Mouse (Mus musculus) neural tube, embryonic 12.5 days (tissue): ENCODE measurements around the gene 7530416G11Rik. TPM values are rescaled to one million over a fixed set of nuclear protein-coding genes. Genes with fewer than 3 reads are reported as not detected.

Experiments
- ATAC-seq: fragments of 200-750 bp; cut with Nextera tagmentation; 2 replicates; pipeline ENCODE4 v1.8.0; 2017; ENCODE audit warnings: low read depth, mild to moderate bottlenecking, moderate TSS enrichment, moderate library complexity; ENCODE audit not compliant: low FRiP score
- H3K27ac ChIP-seq: fragments of 300-500 bp; sonication (generic); 2 replicates; pipeline ENCODE4 v1.5.1; 2016
- H3K27me3 ChIP-seq: fragments of 300-500 bp; sonication (generic); replicated peaks from 2 replicates; pipeline ENCODE4 v1.6.1; 2016; ENCODE audit warnings: mild to moderate bottlenecking
- H3K36me3 ChIP-seq: fragments of 300-500 bp; sonication (generic); 2 replicates; pipeline ENCODE4 v1.6.1; 2016; ENCODE audit warnings: mild to moderate bottlenecking
- H3K4me1 ChIP-seq: fragments of 300-500 bp; sonication (generic); 2 replicates; pipeline ENCODE4 v1.6.1; 2016
- H3K4me2 ChIP-seq: fragments of 300-500 bp; sonication (generic); replicated peaks from 2 replicates; pipeline ENCODE4 v1.6.1; 2016; ENCODE audit warnings: mild to moderate bottlenecking
- H3K4me3 ChIP-seq: fragments of 300-500 bp; sonication (generic); 2 replicates; pipeline ENCODE4 v1.5.1; 2016
- H3K9ac ChIP-seq: fragments of 300-500 bp; sonication (generic); 2 replicates; pipeline ENCODE4 v1.6.1; 2016; ENCODE audit warnings: mild to moderate bottlenecking
- H3K9me3 ChIP-seq: fragments of 300-500 bp; sonication (generic); 2 replicates; pipeline ENCODE4 v1.6.1; 2016; ENCODE audit warnings: mild to moderate bottlenecking
- WGBS: fragments of 180-500 bp; shearing (Covaris S2); methylation state at CpG from one replicate; pipeline ENCODE4 v1.1.7; 2016; 5-methylcytosine and 5-hydroxymethylcytosine counted together
- polyA plus RNA-seq: library from polyadenylated mRNA; unstranded; fragments of >200 nt; fragmentation: Nextera tagmentation; extraction: Ambion mirVana; gene quantifications from 2 replicates; pipeline ENCODE4 v1.2.1, GENCODE M21; 2016

Gene 7530416G11Rik
- polyA plus RNA-seq, 1 experiment from 2014 or later, result not detected

DNA sequence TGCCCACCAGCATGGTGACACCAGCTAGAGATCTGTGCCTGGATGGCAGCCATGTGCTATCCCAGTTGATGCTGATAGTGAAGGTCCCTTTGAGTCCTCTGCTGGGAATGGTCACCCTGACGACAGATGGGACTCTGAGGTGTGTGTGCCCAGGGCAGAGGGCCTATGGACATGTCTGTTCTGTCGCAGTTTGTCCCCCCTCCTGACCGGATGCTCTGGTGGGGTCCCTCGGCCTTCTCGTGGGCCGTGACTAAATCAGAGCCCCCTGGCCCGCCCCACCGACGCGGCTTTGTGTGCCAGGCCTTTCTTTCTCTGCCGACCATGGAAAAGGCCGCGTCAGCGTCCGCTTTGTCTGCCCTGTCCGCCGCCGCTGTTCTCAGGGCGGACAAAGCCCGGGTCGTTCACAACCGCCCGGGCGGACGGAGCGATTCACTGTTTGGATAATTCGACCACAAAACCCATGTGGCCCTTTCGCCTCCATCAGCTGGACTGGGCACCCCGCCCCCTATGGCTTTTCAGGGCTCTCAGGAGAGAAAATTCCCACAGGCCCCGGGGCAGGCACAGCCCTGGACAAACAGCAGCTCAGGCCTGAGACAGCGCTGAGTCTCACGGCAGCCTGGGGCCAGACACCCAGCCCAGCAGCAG, 4.5 kb upstream of the 7530416G11Rik start:
- H3K4me2 ChIP-seq, result peak overlapping the region; percentile 26; the same call in 1 of the 2 replicates
- WGBS, result 25% methylated on average over 32 of the region's 32 CpGs

DNA sequence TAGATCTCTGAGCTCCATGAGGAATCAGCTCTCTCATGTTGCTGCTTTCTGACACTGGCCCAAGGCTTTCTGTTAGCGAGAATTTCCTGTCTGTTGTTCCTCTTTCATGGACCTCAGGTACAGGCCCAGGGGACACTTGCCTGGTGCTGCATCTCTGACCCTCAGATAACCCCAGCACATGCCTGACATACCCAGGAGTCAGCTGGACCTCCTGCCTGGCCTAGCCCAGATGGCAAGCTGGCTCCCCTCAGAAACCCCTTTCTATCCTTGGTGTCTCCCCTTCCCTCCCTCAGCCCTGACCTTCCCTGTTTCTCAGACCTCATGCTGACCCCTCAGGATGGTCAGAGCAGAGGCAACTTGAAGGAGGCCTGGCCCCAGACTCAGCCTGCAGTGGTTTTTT, 3.7 kb upstream of the 7530416G11Rik start:
- H3K4me2 ChIP-seq, result no peak overlapping the region
- no peak overlapping the region for H3K9ac ChIP-seq
- no peak overlapping the region for H3K27ac ChIP-seq
- no peaks in the 10 kb centered on the region for H3K9me3 ChIP-seq
- no peaks in the 10 kb centered on the region for H3K36me3 ChIP-seq
- H3K4me3 ChIP-seq, result no peak overlapping the region
- H3K4me1 ChIP-seq, result peaks cover 38% of the 10 kb centered on the region
- WGBS, result 73% methylated on average over 1 of the region's 1 CpGs
- no peaks in the 10 kb centered on the region for H3K27me3 ChIP-seq
- ATAC-seq, result no peak

More for the DNA sequence above, 4.5 kb upstream of the 7530416G11Rik start:
- Histone ChIP-seq H3K4me3 (no peak overlapping the region), H3K27me3 (no peaks in the 10 kb centered on the region), H3K9me3 (no peaks in the 10 kb centered on the region), H3K27ac (peak overlapping the region; percentile 38), H3K4me1 (peaks cover 38% of the 10 kb centered on the region), H3K9ac (peak overlapping the region; percentile 27; the same call in 1 of the 2 replicates), H3K36me3 (no peaks in the 10 kb centered on the region)
- peak; percentile 46 for ATAC-seq

DNA sequence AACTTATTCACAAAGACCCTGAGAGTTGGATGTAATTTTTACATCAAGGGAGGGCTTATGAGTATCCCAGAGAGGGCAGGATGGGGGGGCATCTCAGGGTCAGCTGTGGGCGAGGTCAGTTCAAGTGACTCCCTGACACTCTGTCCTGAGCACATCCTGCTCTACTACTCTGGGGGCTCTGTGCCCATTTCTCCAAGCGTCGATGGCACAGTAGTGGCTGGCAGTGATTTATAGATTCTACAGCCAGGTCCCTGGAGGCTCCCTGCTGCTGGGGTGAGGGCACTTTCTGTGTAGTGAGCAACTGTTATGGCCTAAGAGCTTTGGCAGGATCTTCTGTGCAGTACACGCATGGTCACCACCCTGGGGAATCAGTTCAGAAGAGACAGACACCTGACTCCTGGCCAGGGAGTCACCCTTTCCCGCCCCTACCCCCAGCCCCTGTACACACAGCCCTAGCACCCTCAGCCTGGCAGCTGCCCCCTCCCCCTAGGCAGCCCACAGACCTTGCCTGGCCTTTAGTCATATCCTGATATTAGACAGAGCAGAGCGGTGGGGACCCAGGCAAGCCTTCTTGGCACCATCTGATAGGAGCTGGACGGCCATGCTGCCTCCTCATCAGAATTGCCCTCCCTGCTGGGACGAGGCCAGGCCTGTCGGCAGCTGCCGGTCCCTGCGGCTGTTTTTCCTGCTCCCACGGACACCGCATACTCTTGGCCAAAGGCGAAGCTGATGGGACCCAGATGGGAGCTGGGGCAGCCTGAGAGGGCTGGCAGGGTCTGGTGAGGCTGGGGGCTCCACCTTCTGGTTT, 2.3 kb upstream of the 7530416G11Rik start:
- 0 out of 2 replicates have a peak overlapping the region, but pooled peaks have one; percentile 12 for H3K4me2 ChIP-seq
- no peaks in the 10 kb centered on the region for H3K27me3 ChIP-seq
- no peaks in the 10 kb centered on the region for H3K36me3 ChIP-seq
- H3K4me3 ChIP-seq, result no peak overlapping the region
- H3K27ac ChIP-seq, result no peak overlapping the region
- no peaks in the 10 kb centered on the region for H3K9me3 ChIP-seq
- WGBS, result 36% methylated on average over 14 of the region's 14 CpGs
- ATAC-seq, result no peak
- peaks cover 38% of the 10 kb centered on the region for H3K4me1 ChIP-seq
- H3K9ac ChIP-seq, result no peak overlapping the region

DNA sequence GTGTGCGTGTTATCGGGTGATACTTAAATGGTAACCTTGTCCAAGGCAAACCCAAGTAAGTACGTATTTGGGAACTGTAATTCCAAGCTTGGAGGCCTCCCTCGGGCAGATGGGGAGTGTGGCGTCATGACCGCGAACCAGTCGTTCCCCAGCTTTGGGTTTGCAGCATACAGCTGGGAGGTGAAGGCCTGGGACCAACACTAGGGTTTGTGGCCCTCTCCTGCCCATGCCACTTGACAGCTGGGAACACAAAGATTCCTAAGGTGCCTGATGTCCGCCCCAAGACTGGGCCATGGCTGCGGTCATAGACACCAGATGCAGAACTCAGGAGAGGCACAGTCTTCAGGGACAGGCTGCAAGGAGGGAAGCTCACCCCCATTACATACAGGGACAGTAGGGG, 2.8 kb downstream of the 7530416G11Rik start:
- H3K4me1 ChIP-seq, result peaks cover 19% of the 10 kb centered on the region
- H3K27me3 ChIP-seq, result no peaks in the 10 kb centered on the region
- no peak for ATAC-seq
- H3K9ac ChIP-seq, result no peak overlapping the region
- WGBS, result 83% methylated on average over 10 of the region's 10 CpGs
- H3K9me3 ChIP-seq, result no peaks in the 10 kb centered on the region
- no peak overlapping the region for H3K4me2 ChIP-seq
- H3K4me3 ChIP-seq, result no peak overlapping the region
- no peak overlapping the region for H3K27ac ChIP-seq
- H3K36me3 ChIP-seq, result no peaks in the 10 kb centered on the region

DNA sequence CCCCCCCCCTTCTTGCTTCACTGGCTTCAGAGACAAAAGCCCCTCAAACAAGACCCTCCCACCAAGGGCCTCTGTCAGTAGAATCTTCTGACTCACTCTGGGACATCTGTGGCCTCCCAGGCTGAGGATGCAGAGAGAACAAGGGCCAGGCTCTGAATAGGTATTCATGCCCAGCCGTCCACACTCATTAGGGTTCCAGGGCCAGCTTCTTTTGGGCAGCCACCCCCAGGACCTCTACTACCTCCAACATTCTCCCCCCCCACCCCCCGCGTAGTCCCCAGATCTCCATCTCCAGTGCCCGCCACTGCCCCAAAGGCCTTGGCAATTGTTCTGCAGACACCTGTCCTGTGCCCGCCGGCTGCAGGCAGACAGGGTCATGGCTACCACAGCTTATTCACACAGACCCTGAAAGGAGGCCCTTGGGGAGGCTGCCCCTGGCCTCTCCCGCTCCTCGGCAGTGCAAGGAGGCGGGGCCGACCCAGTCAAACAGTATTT, 5.0 kb downstream of the 7530416G11Rik start:
- 18% methylated on average over 10 of the region's 10 CpGs for WGBS
- Histone ChIP-seq H3K9me3 (no peaks in the 10 kb centered on the region), H3K36me3 (no peaks in the 10 kb centered on the region), H3K4me2 (peak overlapping the region; percentile 36), H3K27me3 (no peaks in the 10 kb centered on the region), H3K9ac (no peak overlapping the region), H3K4me1 (peaks cover 32% of the 10 kb centered on the region), H3K4me3 (no peak overlapping the region), H3K27ac (peak overlapping the region; percentile 53; the same call in 1 of the 2 replicates)
- ATAC-seq, result peak; percentile 82

DNA sequence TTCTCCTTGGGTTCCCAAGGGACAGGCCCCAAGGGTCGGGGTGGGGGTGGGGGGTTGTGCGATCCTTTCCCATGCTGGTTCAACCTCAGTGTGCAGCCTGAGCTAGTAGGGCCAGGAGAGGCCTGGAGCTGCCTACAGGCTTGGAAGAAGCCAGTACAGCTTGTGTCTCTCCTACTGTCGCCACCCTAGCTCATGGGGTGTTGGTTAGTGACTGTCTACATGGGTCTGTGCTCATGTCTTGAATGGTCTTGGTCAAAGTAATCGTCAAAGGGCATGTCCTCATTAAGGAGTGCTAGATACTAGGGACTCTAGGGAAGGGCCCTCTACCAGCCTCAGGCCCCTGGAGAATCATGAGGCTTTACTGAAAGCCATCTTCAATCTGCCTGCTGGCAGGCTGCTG, 5.5 kb downstream of the 7530416G11Rik start:
- no peak overlapping the region for H3K9ac ChIP-seq
- H3K36me3 ChIP-seq, result no peaks in the 10 kb centered on the region
- peak overlapping the region; percentile 36 for H3K4me2 ChIP-seq
- H3K4me3 ChIP-seq, result no peak overlapping the region
- no peaks in the 10 kb centered on the region for H3K9me3 ChIP-seq
- WGBS, result 73% methylated on average over 4 of the region's 4 CpGs
- peak overlapping the region; percentile 53 for H3K27ac ChIP-seq
- ATAC-seq, result no peak; the same call in 1 of the 2 replicates
- H3K27me3 ChIP-seq, result no peaks in the 10 kb centered on the region
- H3K4me1 ChIP-seq, result peaks cover 32% of the 10 kb centered on the region

DNA sequence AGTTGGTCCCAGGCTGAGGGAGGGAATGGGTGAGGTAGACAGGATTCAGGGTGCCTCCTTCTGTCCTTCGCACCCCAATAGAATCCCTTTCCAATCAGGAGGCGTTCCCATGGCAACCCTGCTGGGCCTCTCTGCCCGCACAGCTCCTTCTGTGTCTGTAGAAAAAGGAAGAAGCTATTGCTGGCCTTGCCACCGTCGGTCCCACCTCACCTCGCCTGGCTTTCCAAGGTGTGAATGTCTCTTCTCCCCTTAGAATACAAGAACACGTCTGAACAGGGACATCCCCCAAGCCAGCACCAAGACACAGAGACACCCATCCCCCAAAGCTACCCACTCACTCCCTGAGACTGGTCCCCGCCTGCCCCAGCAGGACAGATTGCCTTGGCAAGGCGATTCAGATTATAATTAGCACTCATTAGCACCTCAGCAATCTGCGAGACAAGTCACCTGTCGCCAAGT, 8.8 kb downstream of the 7530416G11Rik start:
- H3K4me1 ChIP-seq, result peaks cover 44% of the 10 kb centered on the region
- H3K27me3 ChIP-seq, result no peaks in the 10 kb centered on the region
- no peak overlapping the region for H3K9ac ChIP-seq
- WGBS, result 2% methylated on average over 11 of the region's 11 CpGs
- H3K27ac ChIP-seq, result no peak overlapping the region
- H3K4me2 ChIP-seq, result no peak overlapping the region
- peak; percentile 52; the same call in 1 of the 2 replicates for ATAC-seq
- no peaks in the 10 kb centered on the region for H3K9me3 ChIP-seq
- no peaks in the 10 kb centered on the region for H3K36me3 ChIP-seq
- no peak overlapping the region for H3K4me3 ChIP-seq

DNA sequence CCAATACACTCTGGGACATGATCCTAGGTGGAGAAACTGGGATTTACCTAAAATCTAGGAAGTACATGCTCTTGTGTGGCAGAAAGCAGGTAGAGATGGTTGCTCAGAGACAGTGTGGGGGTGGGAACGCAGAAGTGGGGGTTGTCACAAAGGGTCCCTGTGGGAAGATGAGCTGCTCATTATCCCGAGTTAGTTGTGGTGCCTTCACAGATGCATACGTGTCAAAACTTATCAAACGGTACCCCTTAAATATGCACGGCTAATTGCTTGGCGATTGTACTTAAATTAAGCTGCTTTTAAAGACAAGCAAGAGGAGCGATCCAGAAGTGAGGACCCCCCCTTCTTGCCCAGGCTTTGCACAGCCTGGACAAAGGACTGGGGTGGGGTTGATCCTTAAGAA, 13.3 kb downstream of the 7530416G11Rik start:
- 0 out of 2 replicates have a peak, but pooled peaks cover 3% of the 10 kb centered on the region for H3K9me3 ChIP-seq
- no peaks in the 10 kb centered on the region for H3K27me3 ChIP-seq
- H3K36me3 ChIP-seq, result no peaks in the 10 kb centered on the region
- H3K27ac ChIP-seq, result no peak overlapping the region
- no peak overlapping the region for H3K4me3 ChIP-seq
- H3K9ac ChIP-seq, result no peak overlapping the region
- peaks cover 27% of the 10 kb centered on the region for H3K4me1 ChIP-seq
- H3K4me2 ChIP-seq, result no peak overlapping the region
- WGBS, result 75% methylated on average over 7 of the region's 7 CpGs
- ATAC-seq, result no peak

DNA sequence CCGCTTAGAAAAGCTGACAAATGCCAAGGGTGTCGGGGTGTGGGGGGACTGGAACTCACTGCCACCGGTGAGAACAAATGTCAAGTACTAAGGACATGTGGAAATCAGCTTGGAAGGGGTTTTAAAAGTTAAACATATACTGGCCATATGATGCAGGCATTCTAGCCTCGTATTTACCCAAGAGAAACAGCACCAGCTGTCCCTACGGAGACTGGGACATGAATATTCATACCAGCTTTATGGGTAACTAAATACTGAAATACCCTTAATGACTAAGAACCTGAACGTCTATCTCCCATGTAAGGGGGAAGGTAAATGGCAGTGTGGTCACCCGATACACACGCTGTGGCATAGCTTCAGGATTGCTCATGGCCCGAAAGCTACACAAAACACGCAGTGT, 14.1 kb downstream of the 7530416G11Rik start:
- no peak for ATAC-seq
- H3K4me1 ChIP-seq, result peaks cover 19% of the 10 kb centered on the region
- H3K27ac ChIP-seq, result no peak overlapping the region
- no peak overlapping the region for H3K4me2 ChIP-seq
- WGBS, result 75% methylated on average over 10 of the region's 10 CpGs
- H3K27me3 ChIP-seq, result no peaks in the 10 kb centered on the region
- H3K36me3 ChIP-seq, result no peaks in the 10 kb centered on the region
- 0 out of 2 replicates have a peak, but pooled peaks cover 3% of the 10 kb centered on the region for H3K9me3 ChIP-seq
- no peak overlapping the region for H3K9ac ChIP-seq
- H3K4me3 ChIP-seq, result no peak overlapping the region

DNA sequence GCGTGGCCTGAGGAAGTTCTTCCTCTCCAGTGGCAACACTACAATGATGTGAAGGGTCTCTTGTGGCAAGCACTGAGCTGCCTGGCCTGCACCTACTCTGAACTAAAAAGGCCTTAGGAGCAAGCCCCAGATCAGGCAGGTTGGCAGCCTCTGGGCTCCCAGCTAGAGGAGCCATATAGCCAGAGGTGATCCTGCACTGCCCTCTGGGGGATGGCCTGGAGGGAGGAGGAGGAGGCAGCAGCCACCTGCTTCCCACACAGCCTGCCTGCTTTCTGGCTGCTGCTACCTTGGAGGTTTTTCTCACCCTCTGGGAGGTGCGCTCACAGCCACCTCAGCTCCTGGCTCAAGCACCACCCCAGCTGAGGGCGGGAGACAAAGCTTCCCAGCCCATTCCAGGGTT, 22.4 kb downstream of the 7530416G11Rik start:
- H3K36me3 ChIP-seq, result peaks cover 2% of the 10 kb centered on the region; the same call in 1 of the 2 replicates
- ATAC-seq, result 0 out of 2 replicates have a peak, but pooled peaks have one; percentile 13
- H3K27me3 ChIP-seq, result no peaks in the 10 kb centered on the region
- no peak overlapping the region for H3K27ac ChIP-seq
- 0 out of 2 replicates have a peak overlapping the region, but pooled peaks have one; percentile 13 for H3K9ac ChIP-seq
- H3K4me3 ChIP-seq, result no peak overlapping the region
- H3K4me2 ChIP-seq, result no peak overlapping the region
- peaks cover 28% of the 10 kb centered on the region for H3K4me1 ChIP-seq
- no peaks in the 10 kb centered on the region for H3K9me3 ChIP-seq
- WGBS, result 41% methylated on average over 3 of the region's 3 CpGs

DNA sequence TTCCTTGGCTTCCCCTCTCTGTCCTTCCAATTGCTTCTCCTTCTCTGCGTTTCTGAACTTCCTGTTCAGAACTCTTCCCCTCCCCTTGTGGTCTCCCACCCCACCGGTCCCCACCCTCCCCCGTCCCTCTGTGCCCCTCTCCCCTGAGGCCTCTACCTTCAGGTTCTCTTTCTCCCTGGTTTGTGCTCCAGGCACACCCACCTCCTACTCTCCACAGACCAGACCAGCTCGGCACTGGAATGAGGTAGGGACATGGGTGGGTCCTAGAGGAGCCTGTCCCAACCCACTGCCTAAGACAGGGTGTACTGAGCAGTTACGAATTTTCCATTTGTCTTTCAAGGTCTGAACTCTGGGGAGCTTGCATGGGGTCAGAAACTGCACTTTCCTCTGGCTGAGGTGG, 23.1 kb downstream of the 7530416G11Rik start:
- no peak for ATAC-seq
- Histone ChIP-seq H3K4me3 (no peak overlapping the region), H3K27ac (no peak overlapping the region), H3K9ac (no peak overlapping the region), H3K4me2 (no peak overlapping the region), H3K36me3 (peaks cover 6% of the 10 kb centered on the region; the same call in 1 of the 2 replicates), H3K27me3 (no peaks in the 10 kb centered on the region), H3K9me3 (no peaks in the 10 kb centered on the region), H3K4me1 (peaks cover 28% of the 10 kb centered on the region)
- 67% methylated on average over 5 of the region's 5 CpGs for WGBS

DNA sequence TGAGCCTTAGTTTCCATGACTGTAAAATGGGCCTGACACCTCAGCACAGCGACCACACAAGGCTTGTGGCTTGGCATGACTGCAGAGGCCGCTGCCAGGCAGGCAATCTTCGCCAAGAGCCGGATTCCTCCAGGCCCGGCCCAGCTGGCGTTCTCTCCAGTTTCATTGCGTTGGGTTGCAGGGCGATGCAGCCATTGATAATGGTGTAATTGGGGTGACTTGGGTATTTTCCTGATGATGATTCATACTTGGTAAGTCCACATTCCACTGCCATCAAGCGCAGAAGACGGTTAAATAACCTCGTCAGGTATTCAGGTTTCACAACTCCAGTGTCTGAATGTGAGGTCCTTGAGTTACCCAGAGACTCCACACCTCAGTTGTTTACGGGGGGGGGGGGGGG, 23.7 kb downstream of the 7530416G11Rik start:
- WGBS, result 91% methylated on average over 12 of the region's 12 CpGs
- Histone ChIP-seq H3K4me3 (no peak overlapping the region), H3K9me3 (no peaks in the 10 kb centered on the region)

More for the DNA sequence above, 23.7 kb downstream of the 7530416G11Rik start:
- Histone ChIP-seq H3K4me1 (peaks cover 28% of the 10 kb centered on the region), H3K27ac (no peak overlapping the region), H3K36me3 (peaks cover 6% of the 10 kb centered on the region; the same call in 1 of the 2 replicates), H3K4me2 (no peak overlapping the region), H3K9ac (no peak overlapping the region), H3K27me3 (no peaks in the 10 kb centered on the region)
- ATAC-seq, result no peak
